Mouse (Mus musculus) cerebellum, adult 2 months (tissue): ENCODE results near the gene Krt13. TPM values are rescaled to one million over a fixed set of nuclear protein-coding genes. Genes with fewer than 3 reads are reported as not detected.

ENCODE experiments used
- DNase-seq, 2 experiments: peaks; one replicate each; pipeline ENCODE4 v3.0.0; 2021
- H3K27ac ChIP-seq: fragments of 200-500 bp; 2 replicates; pipeline ENCODE4 v1.5.1; 2012; ENCODE audit warnings: low read length, control low read depth, inconsistent platforms; ENCODE audit not compliant: insufficient read depth
- H3K27me3 ChIP-seq: fragments of 200-500 bp; 2 replicates; pipeline ENCODE4 v1.6.1; 2012; ENCODE audit warnings: inconsistent platforms, mild to moderate bottlenecking, low read length, moderate library complexity; ENCODE audit not compliant: control insufficient read depth, insufficient read depth
- H3K4me1 ChIP-seq: fragments of 200-500 bp; 2 replicates; pipeline ENCODE4 v1.6.1; 2011; ENCODE audit warnings: low read length; ENCODE audit not compliant: control insufficient read depth, insufficient read depth
- H3K4me3 ChIP-seq: fragments of 200-500 bp; replicated peaks from 2 replicates; pipeline ENCODE3; 2011; ENCODE audit warnings: mild to moderate bottlenecking, low read depth, low read length, control low read depth; ENCODE audit not compliant: insufficient read depth
- CTCF ChIP-seq: fragments of 200-500 bp; IDR thresholded peaks from 2 replicates; pipeline ENCODE4 v1.5.1; 2011; ENCODE audit warnings: low read depth, mild to moderate bottlenecking, control low read depth, low read length, moderate library complexity, borderline replicate concordance; ENCODE audit not compliant: insufficient read depth
- POLR2A ChIP-seq: fragments of 200-500 bp; IDR thresholded peaks from 2 replicates; pipeline ENCODE4 v1.6.1; 2011; ENCODE audit warnings: low read length, control low read depth, borderline replicate concordance; ENCODE audit not compliant: insufficient read depth
- WGBS: fragments of 180-500 bp; shearing (Covaris S2); methylation state at CpG from one replicate; pipeline ENCODE4 v1.1.7; 2018; 5-methylcytosine and 5-hydroxymethylcytosine counted together
- polyA plus RNA-seq: library from polyadenylated mRNA; depleted of rRNA; stranded (reverse); fragments of >200 nt; gene quantifications from 2 replicates; pipeline ENCODE4 v1.2.3, GENCODE M21; 2012

Krt13 gene
- polyA plus RNA-seq, 1 experiment, result not detected

DNA sequence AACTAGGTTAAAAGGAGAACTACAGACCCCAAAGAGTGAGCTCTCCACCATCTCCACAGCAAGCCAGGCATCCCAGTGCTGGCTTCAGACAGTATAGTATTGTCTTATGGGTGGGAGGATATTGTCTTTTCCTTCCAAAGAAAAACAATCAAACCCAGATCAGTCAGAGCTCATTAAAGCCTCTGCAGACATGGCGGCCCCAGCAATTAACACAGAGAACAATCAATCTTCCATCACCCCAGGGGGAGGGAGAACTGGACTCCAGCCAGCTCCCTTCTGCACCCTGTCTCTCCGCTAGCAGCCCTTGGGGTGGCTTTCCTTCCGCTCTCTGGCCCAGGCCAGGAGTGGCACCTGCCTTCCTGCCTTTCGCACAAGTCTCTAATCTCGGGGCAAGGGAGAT is 16.3 kb upstream of the Krt13 start:
- no peak overlapping the region for H3K27ac ChIP-seq
- 43% methylated on average over 5 of the region's 5 CpGs for WGBS
- no peak overlapping the region for H3K4me3 ChIP-seq
- no peaks in the 10 kb centered on the region for H3K27me3 ChIP-seq
- H3K4me1 ChIP-seq, result no peaks in the 10 kb centered on the region
- DNase-seq, result no peak
- TF ChIP-seq POLR2A, result no peak
- TF ChIP-seq CTCF, result no peak

DNA sequence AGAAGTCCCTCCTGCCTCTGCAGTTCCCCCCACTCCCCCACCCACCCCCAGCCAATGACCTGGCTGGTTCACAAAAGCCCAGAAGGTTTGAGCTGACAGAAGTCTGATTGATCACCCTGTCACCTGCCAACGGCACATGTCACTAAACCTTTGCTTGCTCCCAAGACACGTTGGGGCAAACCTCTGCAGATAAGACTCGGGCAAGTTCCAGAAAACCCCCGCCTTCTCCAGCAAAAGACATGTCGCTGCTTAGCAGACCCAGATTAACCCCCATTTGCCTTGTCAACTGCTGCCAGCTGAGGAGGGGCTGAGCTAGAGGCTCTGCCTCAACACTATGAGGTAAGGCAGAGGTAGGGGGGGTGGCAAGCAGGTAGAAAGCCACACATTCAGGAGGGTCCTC is 15.2 kb upstream of the Krt13 start:
- DNase-seq, result no peak
- no peaks in the 10 kb centered on the region for H3K4me1 ChIP-seq
- no peaks in the 10 kb centered on the region for H3K27me3 ChIP-seq
- H3K27ac ChIP-seq, result no peak overlapping the region
- TF ChIP-seq CTCF (no peak), POLR2A (no peak)
- no peak overlapping the region for H3K4me3 ChIP-seq
- 54% methylated on average over 5 of the region's 5 CpGs for WGBS

DNA sequence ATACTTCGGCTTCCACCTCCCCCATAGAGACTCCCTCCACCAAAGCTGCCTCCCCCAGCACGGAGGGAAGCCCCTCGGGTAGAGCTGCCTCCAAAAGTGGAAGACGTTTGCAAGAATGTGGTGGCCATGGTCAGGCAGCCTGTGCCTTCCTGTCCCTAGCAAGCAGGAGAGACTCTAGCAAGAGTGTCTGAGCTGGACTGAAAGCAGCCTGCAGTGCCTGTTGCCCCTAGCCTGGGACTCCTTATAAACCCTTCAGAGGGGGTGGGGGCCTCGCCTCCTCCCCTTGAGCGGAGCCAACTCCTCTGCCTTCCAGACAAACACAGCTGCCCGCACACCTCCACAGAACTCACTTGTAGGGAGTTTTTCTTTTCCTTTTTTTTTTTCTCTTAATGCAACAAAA is 14.4 kb upstream of the Krt13 start, which contains the start of gene Krt15:
TSS of gene Krt15 (minus strand) at position 198 of the 400 bp plus-strand sequence.
- Histone ChIP-seq H3K27ac (no peak within 1 kb of the TSS), H3K4me3 (no peak within 1 kb of the TSS), H3K27me3 (no peaks in the 10 kb centered on the region), H3K4me1 (no peaks in the 10 kb centered on the region)
- 73% methylated on average over 7 of the region's 7 CpGs for WGBS
- TF ChIP-seq CTCF (no peak), POLR2A (no peak)
- no peak for DNase-seq

DNA sequence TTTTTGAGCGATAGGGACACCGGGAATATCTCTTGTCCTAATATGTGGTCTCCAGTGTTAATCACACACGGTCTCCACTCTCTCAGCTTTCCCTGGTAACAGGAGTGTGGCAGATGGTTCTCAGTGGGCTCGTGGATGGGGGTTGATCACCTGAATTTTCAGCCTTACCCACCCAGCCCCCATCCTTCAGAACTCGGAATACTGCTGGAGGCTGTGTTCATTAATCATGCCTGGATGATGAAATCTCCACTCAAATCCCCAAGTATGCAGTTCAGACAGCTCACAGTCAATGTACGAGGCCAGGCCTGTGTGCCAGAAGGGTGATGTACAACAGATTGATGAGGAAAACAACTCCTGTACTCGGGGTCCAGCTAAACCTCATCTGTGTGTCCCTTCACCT is 3.5 kb upstream of the Krt13 start:
- Histone ChIP-seq H3K27me3 (no peaks in the 10 kb centered on the region), H3K4me1 (no peaks in the 10 kb centered on the region), H3K27ac (no peak overlapping the region), H3K4me3 (no peak overlapping the region)
- no peak for DNase-seq
- 30% methylated on average over 7 of the region's 7 CpGs for WGBS
- TF ChIP-seq POLR2A (no peak), CTCF (no peak)

DNA sequence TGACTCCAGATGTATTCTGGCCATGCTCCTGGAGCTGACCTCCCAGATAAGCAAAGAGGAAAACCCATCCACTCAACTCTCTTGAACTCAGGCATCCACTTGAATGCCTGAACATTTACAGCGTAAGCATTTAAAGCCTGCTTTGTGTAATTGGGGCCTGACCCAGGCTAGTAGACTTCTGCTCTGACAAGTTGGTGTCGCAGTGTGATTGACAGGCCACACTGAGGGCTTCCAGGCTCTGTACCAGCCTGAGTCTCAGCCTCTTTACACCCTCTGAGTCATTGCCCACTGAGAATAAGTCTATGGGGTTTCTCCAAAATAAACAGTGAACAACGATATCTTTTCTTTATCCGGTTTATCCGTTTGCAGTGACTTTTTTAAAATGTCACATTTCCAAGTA is 1.0 kb downstream of the Krt13 start:
- no peak for DNase-seq
- Histone ChIP-seq H3K27me3 (no peaks in the 10 kb centered on the region), H3K27ac (no peak overlapping the region), H3K4me1 (no peaks in the 10 kb centered on the region), H3K4me3 (no peak overlapping the region)
- TF ChIP-seq CTCF, result no peak
- TF ChIP-seq POLR2A, result no peak
- WGBS, result 94% methylated on average over 5 of the region's 5 CpGs

DNA sequence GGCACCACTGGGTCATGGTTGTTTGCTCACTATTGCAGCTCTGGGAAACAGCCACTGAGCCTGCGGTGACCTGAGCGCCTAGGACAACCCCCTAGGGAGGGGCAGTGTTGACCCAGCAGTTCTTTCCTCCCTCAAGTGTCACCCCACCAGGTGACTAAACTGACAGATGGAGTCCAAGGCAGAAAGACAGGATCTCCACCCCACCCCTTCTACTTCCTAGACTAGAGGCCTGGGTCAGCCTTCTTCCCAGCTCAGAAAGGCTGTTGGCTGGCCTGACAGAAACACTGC is 7.7 kb downstream of the Krt13 start:
- no peaks in the 10 kb centered on the region for H3K4me1 ChIP-seq
- WGBS, result 61% methylated on average over 2 of the region's 2 CpGs
- no peaks in the 10 kb centered on the region for H3K27me3 ChIP-seq
- H3K4me3 ChIP-seq, result no peak overlapping the region
- no peak overlapping the region for H3K27ac ChIP-seq
- TF ChIP-seq POLR2A (no peak), CTCF (no peak)
- no peak for DNase-seq

DNA sequence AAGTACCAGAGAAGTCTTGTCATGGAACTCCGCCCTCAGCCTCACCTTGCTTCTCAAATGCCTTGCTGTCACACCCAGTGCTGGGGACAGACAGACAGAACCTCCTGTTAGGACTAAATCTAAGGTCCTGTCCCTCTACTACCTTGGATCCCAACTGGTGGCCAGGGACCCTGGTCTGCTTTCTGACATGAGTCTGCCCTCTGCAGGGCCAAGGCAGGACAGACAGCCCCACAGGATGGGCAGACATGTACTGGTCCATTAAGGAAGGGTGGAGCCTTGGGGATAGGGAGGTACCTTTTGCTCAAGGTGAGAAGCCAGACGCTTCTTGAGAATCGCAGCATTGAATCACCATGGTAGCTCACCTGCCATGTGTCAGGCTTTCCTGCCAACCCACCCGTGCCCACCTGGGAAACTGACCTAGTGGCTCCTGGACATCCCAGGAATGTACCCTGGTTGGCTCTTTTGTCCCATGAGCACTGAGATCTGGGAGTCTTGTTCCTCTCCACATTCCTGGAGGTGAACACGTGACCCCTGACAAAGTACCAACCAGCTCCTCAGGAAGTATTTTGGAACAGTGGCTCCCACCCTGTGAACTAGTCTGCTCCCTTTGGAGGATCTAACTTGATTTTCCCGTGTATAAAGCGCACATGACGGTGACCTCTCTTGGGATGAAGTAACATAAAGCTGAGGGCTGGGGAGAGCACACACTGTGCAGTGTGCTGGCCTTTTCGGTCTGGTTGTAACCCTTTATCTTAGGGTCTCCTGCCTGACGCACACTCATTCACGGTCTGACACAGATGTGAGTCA is 8.2 kb downstream of the Krt13 start:
- H3K4me1 ChIP-seq, result no peaks in the 10 kb centered on the region
- H3K27ac ChIP-seq, result no peak overlapping the region
- TF ChIP-seq POLR2A (no peak), CTCF (no peak)
- no peak for DNase-seq
- no peak overlapping the region for H3K4me3 ChIP-seq
- H3K27me3 ChIP-seq, result no peaks in the 10 kb centered on the region
- 80% methylated on average over 11 of the region's 11 CpGs for WGBS

DNA sequence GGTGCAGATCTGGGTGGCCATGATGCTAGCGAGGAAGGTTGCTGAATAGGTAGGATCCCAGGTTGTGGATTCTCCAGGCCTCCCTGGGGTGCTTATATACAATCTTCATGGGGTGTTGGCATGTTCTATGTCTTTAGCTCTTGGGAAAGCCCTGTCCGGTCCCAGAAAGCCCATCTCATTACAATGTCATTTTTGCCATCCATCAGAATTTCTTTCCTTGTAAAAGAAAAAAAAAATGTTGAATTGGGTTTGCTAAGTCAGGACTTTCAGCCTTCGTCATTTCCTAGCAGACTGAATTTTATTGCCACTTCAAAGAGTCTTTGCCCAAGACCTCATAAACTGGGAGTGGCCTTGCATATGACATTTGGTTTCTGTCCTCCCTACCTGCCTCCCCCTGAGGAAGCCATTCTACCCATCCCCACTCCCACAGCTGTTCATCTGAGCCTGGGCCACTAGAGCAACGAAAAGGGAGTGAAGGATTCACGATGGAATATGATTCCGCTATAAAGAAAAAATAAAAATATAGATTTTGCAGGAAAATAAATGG is 15.7 kb downstream of the Krt13 start, which contains the start of gene Krt36:
TSS of gene Krt36 (minus strand) at position 51 of the 547 bp plus-strand sequence.
- WGBS, result 84% methylated on average over 6 of the region's 6 CpGs
- no peak within 1 kb of the TSS for H3K4me3 ChIP-seq

More for the DNA sequence above, 15.7 kb downstream of the Krt13 start, which contains the start of gene Krt36:
- TF ChIP-seq CTCF (no peak), POLR2A (no peak)
- Histone ChIP-seq H3K27me3 (no peaks in the 10 kb centered on the region), H3K27ac (no peak within 1 kb of the TSS), H3K4me1 (no peaks in the 10 kb centered on the region)
- DNase-seq, result no peak
